Mouse (Mus musculus): ENCODE data around the gene Dnah6. TPM values are rescaled to one million over a fixed set of nuclear protein-coding genes. Genes with fewer than 3 reads are reported as not detected.

The Dnah6 gene
- polyA plus RNA-seq, 1 experiment from 2014 or later, result 0.01 TPM

DNA sequence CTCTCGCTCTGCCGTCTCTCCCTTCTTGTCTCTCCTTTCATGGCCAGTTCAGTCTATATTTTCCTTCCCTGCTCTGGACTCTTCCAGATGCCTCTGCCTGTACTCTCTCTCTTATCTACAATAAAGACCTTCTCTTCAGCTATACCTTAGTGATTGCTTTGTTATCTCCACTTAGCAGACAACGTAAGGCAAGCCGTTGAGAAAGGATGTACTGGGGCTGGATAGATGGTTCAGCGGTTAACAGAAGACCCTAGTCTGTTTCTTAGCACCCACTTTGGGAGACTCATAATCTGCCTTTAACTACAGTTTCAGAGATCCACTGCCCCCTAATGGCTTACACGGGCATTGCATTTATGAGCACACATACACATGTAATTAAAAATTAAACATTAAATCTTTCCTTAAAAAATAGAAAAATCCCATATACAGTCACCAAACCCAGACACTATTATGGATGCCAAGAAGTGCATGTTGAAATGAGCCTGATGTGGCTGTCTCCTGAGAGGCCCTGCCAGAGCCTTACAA, 11.8 kb upstream of the Dnah6 start:
- peak overlapping the region; percentile 97 for H3K27ac ChIP-seq (ENCODE audit: low read depth)
- TF ChIP-seq EP300 (IDR thresholded peaks at IDR 0.05; ENCODE audit: low read depth), result no peak
- peak; percentile 37 for TF ChIP-seq CTCF (IDR thresholded peaks at IDR 0.05; ENCODE audit: low read depth)
- peaks cover 5% of the 10 kb centered on the region for H3K4me1 ChIP-seq (ENCODE audit: insufficient read depth)
- 68% methylated on average over 6 of the region's 6 CpGs for WGBS (ENCODE audit: insufficient replicate concordance)
- H3K4me2 ChIP-seq (ENCODE audit: low read depth, low read length), result no peak overlapping the region
- DNase-seq (no peak), ATAC-seq (no peak)
- no peak overlapping the region for H3K4me3 ChIP-seq (ENCODE audit: low read depth, low read length)
- no peaks in the 10 kb centered on the region for H3K27me3 ChIP-seq (ENCODE audit: insufficient read depth, low read length)
- H3K9ac ChIP-seq (replicated peaks), result no peak overlapping the region
- no peaks in the 10 kb centered on the region for H3K36me3 ChIP-seq (replicated peaks; ENCODE audit: insufficient read depth, low read length)
- H3K9me3 ChIP-seq (ENCODE audit: low read length), result no peaks in the 10 kb centered on the region

DNA sequence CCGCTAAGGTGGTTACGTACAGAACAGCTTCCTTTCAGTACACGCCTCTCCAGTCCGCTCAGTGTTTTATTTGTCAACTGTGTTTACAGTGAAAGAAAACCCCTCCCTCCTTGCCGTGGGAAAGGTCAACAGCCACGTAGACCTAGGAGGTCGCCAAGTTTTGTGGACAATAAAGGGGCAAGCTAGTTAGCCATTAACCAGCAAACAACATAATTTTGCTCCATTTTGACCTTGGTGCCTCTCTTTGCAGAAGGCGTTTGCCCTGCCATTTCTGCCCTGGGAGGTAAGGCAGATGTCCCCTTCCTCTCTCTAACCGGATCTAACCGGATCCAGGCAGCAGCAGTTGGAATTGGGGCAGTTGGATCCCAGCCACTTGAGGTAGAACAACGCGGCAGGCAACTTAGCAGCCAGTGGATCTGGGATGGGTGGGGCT, 10.7 kb upstream of the Dnah6 start:
- peak overlapping the region; percentile 60 for H3K4me2 ChIP-seq (ENCODE audit: low read depth, low read length)
- ATAC-seq (peak; percentile 97), DNase-seq (peak; percentile 77)
- TF ChIP-seq EP300 (IDR thresholded peaks at IDR 0.05; ENCODE audit: low read depth), result peak; percentile 74
- TF ChIP-seq CTCF (IDR thresholded peaks at IDR 0.05; ENCODE audit: low read depth), result no peak
- H3K27me3 ChIP-seq (ENCODE audit: insufficient read depth, low read length), result no peaks in the 10 kb centered on the region
- peak overlapping the region; percentile 97 for H3K27ac ChIP-seq (ENCODE audit: low read depth)
- peaks cover 5% of the 10 kb centered on the region for H3K4me1 ChIP-seq (ENCODE audit: insufficient read depth)
- peak overlapping the region; percentile 28; the same call in 1 of the 2 replicates for H3K4me3 ChIP-seq (ENCODE audit: low read depth, low read length)
- H3K9ac ChIP-seq (replicated peaks), result peak overlapping the region; percentile 54; the same call in 1 of the 2 replicates
- H3K36me3 ChIP-seq (replicated peaks; ENCODE audit: insufficient read depth, low read length), result no peaks in the 10 kb centered on the region
- WGBS (ENCODE audit: insufficient replicate concordance), result 65% methylated on average over 12 of the region's 12 CpGs
- no peaks in the 10 kb centered on the region for H3K9me3 ChIP-seq (ENCODE audit: low read length)

- TF ChIP-seq EP300 (IDR thresholded peaks at IDR 0.05; ENCODE audit: low read depth) (no peak), CTCF (IDR thresholded peaks at IDR 0.05; ENCODE audit: low read depth) (no peak)
Measured at GRCm38 (mm10) chr6:73228881-73229280, 7.4 kb upstream of the Dnah6 start.

GRCm38 (mm10) chr6:73228408-73228807, 7.0 kb upstream of the Dnah6 start:
- H3K9me3 ChIP-seq (ENCODE audit: low read length), result no peaks in the 10 kb centered on the region
- no peak overlapping the region for H3K4me2 ChIP-seq (ENCODE audit: low read depth, low read length)
- ATAC-seq (no peak), DNase-seq (no peak)
- WGBS (ENCODE audit: insufficient replicate concordance), result 23% methylated on average over 4 of the region's 4 CpGs
- H3K4me1 ChIP-seq (ENCODE audit: insufficient read depth), result peaks cover 5% of the 10 kb centered on the region
- no peak for TF ChIP-seq CTCF (IDR thresholded peaks at IDR 0.05; ENCODE audit: low read depth)
- no peak for TF ChIP-seq EP300 (IDR thresholded peaks at IDR 0.05; ENCODE audit: low read depth)
- H3K27ac ChIP-seq (ENCODE audit: low read depth), result no peak overlapping the region
- H3K9ac ChIP-seq (replicated peaks), result no peak overlapping the region
- H3K27me3 ChIP-seq (ENCODE audit: insufficient read depth, low read length), result no peaks in the 10 kb centered on the region
- H3K36me3 ChIP-seq (replicated peaks; ENCODE audit: insufficient read depth, low read length), result no peaks in the 10 kb centered on the region
- no peak overlapping the region for H3K4me3 ChIP-seq (ENCODE audit: low read depth, low read length)

More at GRCm38 (mm10) chr6:73228881-73229280, 7.4 kb upstream of the Dnah6 start:
- ATAC-seq (no peak), DNase-seq (no peak)
- H3K9me3 ChIP-seq (ENCODE audit: low read length), result no peaks in the 10 kb centered on the region
- peaks cover 5% of the 10 kb centered on the region for H3K4me1 ChIP-seq (ENCODE audit: insufficient read depth)
- H3K36me3 ChIP-seq (replicated peaks; ENCODE audit: insufficient read depth, low read length), result no peaks in the 10 kb centered on the region
- H3K9ac ChIP-seq (replicated peaks), result no peak overlapping the region
- 55% methylated on average over 3 of the region's 3 CpGs for WGBS (ENCODE audit: insufficient replicate concordance)
- no peaks in the 10 kb centered on the region for H3K27me3 ChIP-seq (ENCODE audit: insufficient read depth, low read length)
- no peak overlapping the region for H3K27ac ChIP-seq (ENCODE audit: low read depth)
- no peak overlapping the region for H3K4me2 ChIP-seq (ENCODE audit: low read depth, low read length)
- no peak overlapping the region for H3K4me3 ChIP-seq (ENCODE audit: low read depth, low read length)

DNA sequence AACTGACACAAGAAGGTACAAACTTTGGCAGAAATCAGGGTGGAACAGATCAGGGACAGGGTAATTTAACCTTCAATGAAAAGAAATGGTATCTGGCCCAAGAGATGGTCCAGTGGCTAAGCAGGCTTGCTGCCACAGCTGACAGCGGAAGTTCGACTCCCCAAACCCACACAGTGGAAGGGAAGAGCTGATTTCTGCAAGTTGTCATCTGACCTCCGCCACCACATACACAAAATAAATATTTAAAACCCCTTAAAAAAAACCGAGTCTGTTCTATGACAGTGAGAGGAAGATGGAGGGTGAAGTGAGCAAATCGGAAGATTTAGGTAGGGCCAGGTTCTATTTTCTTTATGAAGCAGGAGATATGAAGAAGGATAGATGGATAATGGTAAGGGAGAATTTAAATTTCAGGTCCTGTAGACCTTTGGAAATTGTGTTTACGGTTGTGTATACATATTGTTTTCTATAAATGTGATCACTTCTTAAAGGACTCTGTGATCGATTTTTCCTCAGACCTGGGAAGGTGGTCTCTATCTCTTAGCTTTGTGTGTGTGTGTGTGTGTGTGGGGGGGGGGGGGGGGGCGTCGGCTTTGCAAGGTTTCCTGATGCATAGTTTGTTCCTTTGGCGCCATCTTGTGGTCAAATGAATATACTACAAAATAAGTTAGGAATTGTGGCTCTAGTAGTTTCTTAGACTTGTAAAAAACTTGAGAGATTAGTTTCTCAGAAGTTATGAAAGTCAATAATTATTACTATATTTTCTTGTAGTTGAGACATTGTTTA, 6.1 kb upstream of the Dnah6 start:
- Histone ChIP-seq H3K27ac (ENCODE audit: low read depth) (no peak overlapping the region), H3K9me3 (ENCODE audit: low read length) (no peaks in the 10 kb centered on the region), H3K4me1 (ENCODE audit: insufficient read depth) (no peaks in the 10 kb centered on the region; the same call in 1 of the 2 replicates), H3K27me3 (ENCODE audit: insufficient read depth, low read length) (no peaks in the 10 kb centered on the region), H3K36me3 (replicated peaks; ENCODE audit: insufficient read depth, low read length) (no peaks in the 10 kb centered on the region), H3K9ac (replicated peaks) (no peak overlapping the region), H3K4me2 (ENCODE audit: low read depth, low read length) (no peak overlapping the region), H3K4me3 (ENCODE audit: low read depth, low read length) (no peak overlapping the region)
- DNase-seq (peak; percentile 34), ATAC-seq (no peak)
- no peak for TF ChIP-seq EP300 (IDR thresholded peaks at IDR 0.05; ENCODE audit: low read depth)
- TF ChIP-seq CTCF (IDR thresholded peaks at IDR 0.05; ENCODE audit: low read depth), result peak; percentile 61
- 27% methylated on average over 10 of the region's 10 CpGs for WGBS (ENCODE audit: insufficient replicate concordance)

GRCm38 (mm10) chr6:73222841-73223526, 1.5 kb upstream of the Dnah6 start:
- Histone ChIP-seq H3K4me1 (ENCODE audit: insufficient read depth) (no peaks in the 10 kb centered on the region), H3K9ac (replicated peaks) (no peak overlapping the region), H3K27ac (ENCODE audit: low read depth) (peak overlapping the region; percentile 61), H3K4me2 (ENCODE audit: low read depth, low read length) (peak overlapping the region; percentile 45), H3K4me3 (ENCODE audit: low read depth, low read length) (no peak overlapping the region), H3K36me3 (replicated peaks; ENCODE audit: insufficient read depth, low read length) (no peaks in the 10 kb centered on the region), H3K27me3 (ENCODE audit: insufficient read depth, low read length) (no peaks in the 10 kb centered on the region), H3K9me3 (ENCODE audit: low read length) (no peaks in the 10 kb centered on the region)
- TF ChIP-seq CTCF (IDR thresholded peaks at IDR 0.05; ENCODE audit: low read depth) (no peak), EP300 (IDR thresholded peaks at IDR 0.05; ENCODE audit: low read depth) (no peak)
- DNase-seq (peak; percentile 87), ATAC-seq (peak; percentile 79)
- 34% methylated on average over 9 of the region's 10 CpGs for WGBS (ENCODE audit: insufficient replicate concordance)
